Mouse (Mus musculus): ENCODE data around the gene Gm10382.

- TF ChIP-seq GATA1 (IDR thresholded peaks at IDR 0.05; ENCODE audit: borderline replicate concordance, low read length) = no peak
- no peak for TF ChIP-seq FLI1 (IDR thresholded peaks at IDR 0.05; ENCODE audit: low read length)
These were observed 13.4 kb downstream of the Gm10382 start for GRCm38 (mm10) chr5:125402476-125402875.
